Mouse (Mus musculus) liver, embryonic 14.5 days (tissue): ENCODE data around the gene Flii.

Experiments used
- CTCF ChIP-seq: IDR thresholded peaks from 2 replicates; pipeline ENCODE4 v1.5.1; 2016; ENCODE audit warnings: antibody characterized with exemption, low read depth, control low read depth
- EP300 ChIP-seq: IDR thresholded peaks from 2 replicates; pipeline ENCODE4 v1.6.1; 2016; ENCODE audit warnings: antibody characterized with exemption, low read depth

DNA sequence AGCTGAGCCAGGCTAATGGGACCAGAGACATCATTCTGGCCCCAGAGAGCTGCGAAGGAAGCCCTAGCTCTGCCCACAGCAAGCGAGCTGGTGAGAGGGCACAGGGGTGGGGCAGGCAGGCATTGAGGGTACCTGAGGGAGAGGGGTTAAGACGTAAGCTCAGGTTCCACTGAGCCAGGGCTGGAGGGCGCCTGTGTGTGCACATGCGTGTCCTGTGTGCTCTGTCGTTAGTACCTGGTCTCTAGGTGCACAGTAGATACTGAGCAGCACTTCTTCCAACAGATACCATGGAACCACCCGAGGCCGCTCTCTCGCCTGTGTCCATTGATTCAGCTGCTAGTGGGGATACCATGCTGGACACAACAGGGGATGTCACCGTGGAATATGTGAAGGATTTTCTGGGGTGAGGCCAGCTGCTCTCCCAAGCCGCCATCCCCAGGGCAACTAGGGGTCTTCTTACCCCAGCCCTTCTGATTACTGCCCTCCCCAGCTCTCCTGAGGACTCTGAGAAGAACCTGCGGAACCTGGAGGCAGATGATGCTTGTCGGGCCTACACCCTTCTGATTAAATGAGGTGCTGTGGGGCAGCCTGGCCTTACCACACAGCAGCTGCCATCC is 14.3 kb downstream of the Flii start:
- TF ChIP-seq CTCF, result no peak
- no peak for TF ChIP-seq EP300
